Mouse (Mus musculus): ENCODE results near the gene Phyh. TPM values are rescaled to one million over a fixed set of nuclear protein-coding genes. Genes with fewer than 3 reads are reported as not detected.
A peak's percentile ranks its signal among the peaks of the same experiment; 100 is the strongest.

The Phyh gene
- 50.9 and 56.8 TPM in 2 replicates for polyA plus RNA-seq (2015; fragmentation: Nextera tagmentation; extraction: Ambion mirVana)

- H3K4me3 ChIP-seq: peak within 1 kb of the TSS; percentile 62
- no peaks in the 10 kb centered on the region for H3K36me3 ChIP-seq
- peak; percentile 90 for ATAC-seq (ENCODE audit: insufficient number of reproducible peaks, insufficient read depth, low FRiP score, low TSS enrichment, low read depth)
- H3K27ac ChIP-seq: peak within 1 kb of the TSS; percentile 80
- peak within 1 kb of the TSS; percentile 83 for H3K9ac ChIP-seq
- peak within 1 kb of the TSS; percentile 83 for H3K4me2 ChIP-seq
- peaks cover 13% of the 10 kb centered on the region for H3K4me1 ChIP-seq
- no peaks in the 10 kb centered on the region for H3K9me3 ChIP-seq
- WGBS: 6% methylated on average over 35 of the region's 35 CpGs
- no peaks in the 10 kb centered on the region for H3K27me3 ChIP-seq
Observed at GRCm38 (mm10) chr2:4918860-4919739, at the start of gene Phyh. Gene Phyh (plus strand): TSS chr2:4919019.

GRCm38 (mm10) chr2:4872740-4873139 lies 46.1 kb upstream of the Phyh start:
- ATAC-seq (ENCODE audit: insufficient number of reproducible peaks, insufficient read depth, low FRiP score, low TSS enrichment, low read depth): no peak
- Histone ChIP-seq H3K9ac (no peak overlapping the region), H3K27me3 (no peaks in the 10 kb centered on the region), H3K4me1 (no peaks in the 10 kb centered on the region), H3K9me3 (no peaks in the 10 kb centered on the region), H3K4me3 (no peak overlapping the region), H3K27ac (no peak overlapping the region), H3K4me2 (no peak overlapping the region), H3K36me3 (no peaks in the 10 kb centered on the region)
- 77% methylated on average over 9 of the region's 9 CpGs for WGBS

- Histone ChIP-seq H3K27ac (no peak overlapping the region), H3K27me3 (no peaks in the 10 kb centered on the region), H3K9ac (no peak overlapping the region), H3K4me2 (no peak overlapping the region), H3K4me1 (no peaks in the 10 kb centered on the region), H3K36me3 (no peaks in the 10 kb centered on the region), H3K4me3 (no peak overlapping the region), H3K9me3 (no peaks in the 10 kb centered on the region)
- WGBS: 63% methylated on average over 6 of the region's 6 CpGs
- no peak for ATAC-seq (ENCODE audit: insufficient number of reproducible peaks, insufficient read depth, low FRiP score, low TSS enrichment, low read depth)
Observed at GRCm38 (mm10) chr2:4873331-4873730, 45.5 kb upstream of the Phyh start.

GRCm38 (mm10) chr2:4875090-4875489 lies 43.7 kb upstream of the Phyh start:
- ATAC-seq (ENCODE audit: insufficient number of reproducible peaks, insufficient read depth, low FRiP score, low TSS enrichment, low read depth): no peak

GRCm38 (mm10) chr2:4876131-4876530 lies 42.7 kb upstream of the Phyh start:
- Histone ChIP-seq H3K4me1 (peaks cover 6% of the 10 kb centered on the region), H3K4me2 (no peak overlapping the region), H3K36me3 (no peaks in the 10 kb centered on the region), H3K9ac (no peak overlapping the region), H3K9me3 (no peaks in the 10 kb centered on the region), H3K4me3 (no peak overlapping the region), H3K27me3 (no peaks in the 10 kb centered on the region), H3K27ac (no peak overlapping the region)
- no peak for ATAC-seq (ENCODE audit: insufficient number of reproducible peaks, insufficient read depth, low FRiP score, low TSS enrichment, low read depth)
- 71% methylated on average over 3 of the region's 3 CpGs for WGBS

More at GRCm38 (mm10) chr2:4875090-4875489, 43.7 kb upstream of the Phyh start:
- Histone ChIP-seq H3K27me3 (no peaks in the 10 kb centered on the region), H3K36me3 (no peaks in the 10 kb centered on the region), H3K9ac (no peak overlapping the region), H3K27ac (no peak overlapping the region), H3K4me2 (no peak overlapping the region), H3K4me1 (no peaks in the 10 kb centered on the region), H3K4me3 (no peak overlapping the region), H3K9me3 (no peaks in the 10 kb centered on the region)
- WGBS: 47% methylated on average over 1 of the region's 1 CpGs

- H3K27ac ChIP-seq: peak overlapping the region; percentile 100
- H3K9me3 ChIP-seq: no peaks in the 10 kb centered on the region
- peak overlapping the region; percentile 74 for H3K4me2 ChIP-seq
- H3K36me3 ChIP-seq: peaks cover 13% of the 10 kb centered on the region
- H3K4me3 ChIP-seq: peak overlapping the region; percentile 87
- no peaks in the 10 kb centered on the region for H3K27me3 ChIP-seq
- H3K9ac ChIP-seq: peak overlapping the region; percentile 99
- H3K4me1 ChIP-seq: peaks cover 19% of the 10 kb centered on the region
- 2% methylated on average over 20 of the region's 20 CpGs for WGBS
- ATAC-seq (ENCODE audit: insufficient number of reproducible peaks, insufficient read depth, low FRiP score, low TSS enrichment, low read depth): peak; percentile 15; the same call in 1 of the 2 replicates
Observed at GRCm38 (mm10) chr2:4880737-4881349, 38.0 kb upstream of the Phyh start.

GRCm38 (mm10) chr2:4881350-4882248 lies 37.2 kb upstream of the Phyh start, which contains the start of gene Sephs1:
Gene Sephs1 (plus strand): TSS chr2:4881564.
- peak within 1 kb of the TSS; percentile 87 for H3K4me3 ChIP-seq
- WGBS: 1% methylated on average over 85 of the region's 115 CpGs
- H3K27ac ChIP-seq: peak within 1 kb of the TSS; percentile 100
- peak within 1 kb of the TSS; percentile 74 for H3K4me2 ChIP-seq
- peak within 1 kb of the TSS; percentile 99 for H3K9ac ChIP-seq
- ATAC-seq (ENCODE audit: insufficient number of reproducible peaks, insufficient read depth, low FRiP score, low TSS enrichment, low read depth): peak; percentile 63
- peaks cover 19% of the 10 kb centered on the region for H3K4me1 ChIP-seq
- H3K27me3 ChIP-seq: no peaks in the 10 kb centered on the region
- H3K9me3 ChIP-seq: no peaks in the 10 kb centered on the region
- H3K36me3 ChIP-seq: peaks cover 20% of the 10 kb centered on the region

- Histone ChIP-seq H3K36me3 (peaks cover 27% of the 10 kb centered on the region), H3K9ac (peak overlapping the region; percentile 99), H3K9me3 (no peaks in the 10 kb centered on the region), H3K4me3 (peak overlapping the region; percentile 87), H3K27ac (peak overlapping the region; percentile 100), H3K4me2 (peak overlapping the region; percentile 74), H3K4me1 (peaks cover 19% of the 10 kb centered on the region), H3K27me3 (no peaks in the 10 kb centered on the region)
- ATAC-seq (ENCODE audit: insufficient number of reproducible peaks, insufficient read depth, low FRiP score, low TSS enrichment, low read depth): peak; percentile 54; the same call in 1 of the 2 replicates
- under 1% methylated on average over 57 of the region's 63 CpGs for WGBS
Observed at GRCm38 (mm10) chr2:4882249-4882791, 36.5 kb upstream of the Phyh start.

- 1% methylated on average over 18 of the region's 18 CpGs for WGBS
Observed at GRCm38 (mm10) chr2:4883009-4883704, 35.7 kb upstream of the Phyh start.

GRCm38 (mm10) chr2:4886896-4887295 lies 31.9 kb upstream of the Phyh start:
- H3K9ac ChIP-seq: no peak overlapping the region
- no peak for ATAC-seq (ENCODE audit: insufficient number of reproducible peaks, insufficient read depth, low FRiP score, low TSS enrichment, low read depth)
- no peak overlapping the region for H3K4me3 ChIP-seq
- 97% methylated on average over 6 of the region's 6 CpGs for WGBS
- no peak overlapping the region for H3K27ac ChIP-seq
- H3K36me3 ChIP-seq: peaks cover 72% of the 10 kb centered on the region
- peaks cover 14% of the 10 kb centered on the region for H3K4me1 ChIP-seq
- no peaks in the 10 kb centered on the region for H3K27me3 ChIP-seq
- H3K4me2 ChIP-seq: no peak overlapping the region
- H3K9me3 ChIP-seq: no peaks in the 10 kb centered on the region

More at GRCm38 (mm10) chr2:4883009-4883704, 35.7 kb upstream of the Phyh start:
- H3K4me2 ChIP-seq: peak overlapping the region; percentile 74
- H3K4me1 ChIP-seq: peaks cover 19% of the 10 kb centered on the region
- ATAC-seq (ENCODE audit: insufficient number of reproducible peaks, insufficient read depth, low FRiP score, low TSS enrichment, low read depth): no peak
- H3K9me3 ChIP-seq: no peaks in the 10 kb centered on the region
- peak overlapping the region; percentile 99 for H3K9ac ChIP-seq
- H3K4me3 ChIP-seq: peak overlapping the region; percentile 87
- peaks cover 36% of the 10 kb centered on the region for H3K36me3 ChIP-seq
- H3K27me3 ChIP-seq: no peaks in the 10 kb centered on the region
- H3K27ac ChIP-seq: peak overlapping the region; percentile 100

Measured in embryonic facial prominence, embryonic 13.5 days (tissue).